In the genomic region with DNA sequence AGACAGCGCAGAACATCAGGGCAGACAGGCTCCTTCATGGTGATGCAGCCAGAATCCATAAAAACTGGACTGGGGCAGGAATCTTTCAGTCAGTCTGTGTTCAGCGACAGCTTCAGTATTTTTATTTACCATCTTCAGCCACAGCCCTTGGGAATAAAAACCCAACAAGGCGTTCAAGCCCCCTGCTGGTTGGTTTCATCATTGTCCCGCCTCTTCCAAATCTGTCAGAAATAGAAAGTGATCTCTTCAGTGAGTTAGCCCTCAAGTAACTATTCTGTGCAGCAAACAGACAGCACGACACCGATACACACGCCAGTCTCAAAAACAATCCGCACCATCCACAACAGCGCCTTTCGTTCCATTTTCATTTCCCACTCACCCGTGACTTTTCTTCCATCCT, we compare ENCODE assay signal across 9 mouse cellular contexts. TPM values are rescaled to one million over a fixed set of nuclear protein-coding genes. Genes with fewer than 3 reads are reported as not detected.
DNase-seq lines count a peak whose midpoint lies in the region; ATAC-seq and TF ChIP-seq lines count a peak whose summit lies in the region.
"Had no signal": no experiment of that assay in that cellular context is flagged by ENCODE, and none has a peak within 500 bp of the region (broad histone marks: within the 10 kb centered on the region; RNA-seq: fewer than 3 reads in every experiment).

No protein-coding gene starts in this region.

- TF ChIP-seq CTCF in midbrain, postnatal 0 days (IDR thresholded peaks at IDR 0.05): peak; percentile 65

- H3K36me3 ChIP-seq in midbrain, postnatal 0 days (ENCODE audit: insufficient read depth, low read length): peaks cover 61% of the 10 kb centered on the region
- peaks cover 54% of the 10 kb centered on the region for H3K36me3 ChIP-seq in midbrain, embryonic 15.5 days (replicated peaks)

- H3K9me3 ChIP-seq in midbrain, postnatal 0 days (ENCODE audit: low read length): no peaks in the 10 kb centered on the region
- no peaks in the 10 kb centered on the region for H3K9me3 ChIP-seq in midbrain, embryonic 15.5 days

- DNase-seq in adrenal gland, postnatal 14 days: peak; percentile 47
- DNase-seq in adrenal gland, adult 2 months: no peak
- peak; percentile 35 for DNase-seq in midbrain, postnatal 0 days (ENCODE audit: low spot score)
- DNase-seq in embryo, embryonic 9.5 days (ENCODE audit: extremely low spot score): peak; percentile 29
- peak; percentile 21 to 70 for DNase-seq in layer of hippocampus, adult 8-10 months (ENCODE audit: low spot score in 2 of 2)
- DNase-seq in cerebellum, postnatal 14 days: no peak

- no peak overlapping the region for H3K27ac ChIP-seq in midbrain, postnatal 0 days (ENCODE audit: low read depth, low read length)
- H3K27ac ChIP-seq in midbrain, embryonic 15.5 days: no peak overlapping the region

- no peak for ATAC-seq in midbrain, postnatal 0 days (ENCODE audit: low FRiP score)
- no peak for ATAC-seq in midbrain, embryonic 15.5 days (replicated peaks)
- ATAC-seq in megakaryocyte-erythroid progenitor cell, adult 5-6 weeks (replicated peaks; ENCODE audit: low FRiP score, low TSS enrichment, poor library complexity, severe bottlenecking): peak; percentile 48

- H3K27me3 ChIP-seq in midbrain, postnatal 0 days (ENCODE audit: insufficient read depth, low read length): no peaks in the 10 kb centered on the region
- no peaks in the 10 kb centered on the region for H3K27me3 ChIP-seq in midbrain, embryonic 15.5 days (replicated peaks)

- H3K9ac ChIP-seq in midbrain, postnatal 0 days (replicated peaks; ENCODE audit: low read length, poor library complexity, severe bottlenecking): no peak overlapping the region
- H3K9ac ChIP-seq in midbrain, embryonic 15.5 days: no peak overlapping the region

- H3K4me2 ChIP-seq in midbrain, postnatal 0 days (ENCODE audit: low read depth, low read length, poor library complexity, severe bottlenecking): no peak overlapping the region
- H3K4me2 ChIP-seq in midbrain, embryonic 15.5 days: no peak overlapping the region

- 81% methylated on average over 11 of the region's 11 CpGs for WGBS in midbrain, postnatal 0 days
- 83% methylated on average over 11 of the region's 11 CpGs for WGBS in midbrain, embryonic 15.5 days

- H3K4me1 ChIP-seq in midbrain, postnatal 0 days (ENCODE audit: insufficient read depth, low read length): no peaks in the 10 kb centered on the region
- no peaks in the 10 kb centered on the region for H3K4me1 ChIP-seq in midbrain, embryonic 15.5 days

- no peak overlapping the region for H3K4me3 ChIP-seq in midbrain, postnatal 0 days (ENCODE audit: low read depth, low read length)
- H3K4me3 ChIP-seq in midbrain, embryonic 15.5 days: no peak overlapping the region

RNA-seq across cellular contexts. Expression of gene Sftpb, which starts 14.6 kb away (rescaled TPM):
- 0.70 TPM in 1 of 2 replicates, not detected in the other for total RNA-seq in adrenal gland, postnatal 14 days (2021)
- total RNA-seq in adrenal gland, adult 2 months (2021): not detected
- polyA plus RNA-seq in adrenal gland, adult 2 months (2012; rRNA removed): 0.09 and 0.62 TPM in 2 replicates
- 1.9 and 3.0 TPM in 2 replicates for total RNA-seq in midbrain, postnatal 0 days (2014; rRNA removed)
- polyA plus RNA-seq in midbrain, postnatal 0 days (2015; fragmentation: Nextera tagmentation; extraction: Ambion mirVana): 0.19 and 0.20 TPM in 2 replicates
- polyA plus RNA-seq in midbrain, embryonic 15.5 days (2015; fragmentation: Nextera tagmentation; extraction: Ambion mirVana): 0.23 and 0.51 TPM in 2 replicates
- total RNA-seq in layer of hippocampus, adult 8-10 months (2022): not detected
- total RNA-seq in megakaryocyte-erythroid progenitor cell, adult 5-6 weeks (2014; fragmentation: Nextera tagmentation): not detected in 2 replicates
- total RNA-seq in megakaryocyte-erythroid progenitor cell, adult 5-6 weeks (2017): not detected in 2 replicates
- polyA plus RNA-seq: neural tube, embryonic 14.5 days had no signal

RNA-seq across cellular contexts. Expression of gene Usp39, which starts 26.0 kb away (rescaled TPM):
- 29.1 and 32.7 TPM in 2 replicates for total RNA-seq in adrenal gland, postnatal 14 days (2021)
- total RNA-seq in adrenal gland, adult 2 months (2021): 10 to 100 TPM; 31.2 to 32.4 TPM
- 8.5 and 10.9 TPM in 2 replicates for polyA plus RNA-seq in adrenal gland, adult 2 months (2012; rRNA removed)
- total RNA-seq in midbrain, postnatal 0 days (2014; rRNA removed): 43.7 and 45.3 TPM in 2 replicates
- 34.5 and 35.5 TPM in 2 replicates for polyA plus RNA-seq in midbrain, postnatal 0 days (2015; fragmentation: Nextera tagmentation; extraction: Ambion mirVana)
- 41.0 and 41.2 TPM in 2 replicates for polyA plus RNA-seq in midbrain, embryonic 15.5 days (2015; fragmentation: Nextera tagmentation; extraction: Ambion mirVana)
- 10 to 100 TPM; 31.3 to 34.3 (median 32.4) TPM for total RNA-seq in layer of hippocampus, adult 8-10 months (2022)
- 66.8 and 72.5 TPM in 2 replicates for total RNA-seq in megakaryocyte-erythroid progenitor cell, adult 5-6 weeks (2014; fragmentation: Nextera tagmentation)
- 121 and 147 TPM in 2 replicates for total RNA-seq in megakaryocyte-erythroid progenitor cell, adult 5-6 weeks (2017)

RNA-seq across cellular contexts. Expression of gene 0610030E20Rik, which starts 28.1 kb away (rescaled TPM):
- 25.8 and 33.1 TPM in 2 replicates for total RNA-seq in adrenal gland, postnatal 14 days (2021)
- total RNA-seq in adrenal gland, adult 2 months (2021): 10 to 100 TPM; 21.0 to 28.4 TPM
- 20.3 and 21.9 TPM in 2 replicates for polyA plus RNA-seq in adrenal gland, adult 2 months (2012; rRNA removed)
- total RNA-seq in midbrain, postnatal 0 days (2014; rRNA removed): 9.5 and 10.0 TPM in 2 replicates
- 13.3 and 14.7 TPM in 2 replicates for polyA plus RNA-seq in midbrain, postnatal 0 days (2015; fragmentation: Nextera tagmentation; extraction: Ambion mirVana)
- polyA plus RNA-seq in midbrain, embryonic 15.5 days (2015; fragmentation: Nextera tagmentation; extraction: Ambion mirVana): 18.7 and 19.4 TPM in 2 replicates
- total RNA-seq in layer of hippocampus, adult 8-10 months (2022): 10 to 100 TPM; 15.6 to 19.6 (median 18.1) TPM
- total RNA-seq in megakaryocyte-erythroid progenitor cell, adult 5-6 weeks (2014; fragmentation: Nextera tagmentation): 28.5 and 31.0 TPM in 2 replicates
- total RNA-seq in megakaryocyte-erythroid progenitor cell, adult 5-6 weeks (2017): 15.2 and 16.6 TPM in 2 replicates

RNA-seq across cellular contexts. Expression of gene Tmem150a, which starts 36.2 kb away (rescaled TPM):
- 20.2 and 36.5 TPM in 2 replicates for total RNA-seq in adrenal gland, postnatal 14 days (2021)
- total RNA-seq in adrenal gland, adult 2 months (2021): 10 to 100 TPM; 22.6 to 25.1 TPM
- polyA plus RNA-seq in adrenal gland, adult 2 months (2012; rRNA removed): 48.8 and 55.2 TPM in 2 replicates
- total RNA-seq in midbrain, postnatal 0 days (2014; rRNA removed): 23.1 and 28.5 TPM in 2 replicates
- polyA plus RNA-seq in midbrain, postnatal 0 days (2015; fragmentation: Nextera tagmentation; extraction: Ambion mirVana): 12.9 and 14.9 TPM in 2 replicates
- 18.5 and 19.9 TPM in 2 replicates for polyA plus RNA-seq in midbrain, embryonic 15.5 days (2015; fragmentation: Nextera tagmentation; extraction: Ambion mirVana)
- total RNA-seq in layer of hippocampus, adult 8-10 months (2022): 10 to 100 TPM; 10.9 to 13.4 (median 11.4) TPM
- 0.92 and 5.0 TPM in 2 replicates for total RNA-seq in megakaryocyte-erythroid progenitor cell, adult 5-6 weeks (2014; fragmentation: Nextera tagmentation)
- total RNA-seq in megakaryocyte-erythroid progenitor cell, adult 5-6 weeks (2017): not detected in 2 replicates

RNA-seq across cellular contexts. Expression of gene Rnf181, which starts 47.7 kb away (rescaled TPM):
- total RNA-seq in adrenal gland, postnatal 14 days (2021): 204 and 217 TPM in 2 replicates
- 100 to 1,000 TPM; 283 to 489 TPM for total RNA-seq in adrenal gland, adult 2 months (2021)
- polyA plus RNA-seq in adrenal gland, adult 2 months (2012; rRNA removed): 224 and 444 TPM in 2 replicates
- total RNA-seq in midbrain, postnatal 0 days (2014; rRNA removed): 64.5 and 87.3 TPM in 2 replicates
- 120 and 131 TPM in 2 replicates for polyA plus RNA-seq in midbrain, postnatal 0 days (2015; fragmentation: Nextera tagmentation; extraction: Ambion mirVana)
- polyA plus RNA-seq in midbrain, embryonic 15.5 days (2015; fragmentation: Nextera tagmentation; extraction: Ambion mirVana): 137 and 141 TPM in 2 replicates
- 10 to 100 TPM; 72.3 to 86.0 (median 78.8) TPM for total RNA-seq in layer of hippocampus, adult 8-10 months (2022)
- 82.6 and 91.5 TPM in 2 replicates for total RNA-seq in megakaryocyte-erythroid progenitor cell, adult 5-6 weeks (2014; fragmentation: Nextera tagmentation)
- total RNA-seq in megakaryocyte-erythroid progenitor cell, adult 5-6 weeks (2017): 34.8 and 55.5 TPM in 2 replicates

Comparison
In these comparisons a context has a peak if more than half of its experiments do, and no peak if none do; other contexts are left out.
1. DNase-seq: peak in adrenal gland, postnatal 14 days (single experiment), midbrain, postnatal 0 days (single experiment), embryo, embryonic 9.5 days (single experiment) and layer of hippocampus, adult 8-10 months (2 of 2); none in adrenal gland, adult 2 months (single experiment) and cerebellum, postnatal 14 days (0 of 2).